Comparison of ENCODE assay signal across 11 mouse cellular contexts in genomic region chr10:39522857-39523614, GRCm38 (mm10).
DNase-seq lines count a peak whose midpoint lies in the region; ATAC-seq lines count a peak whose summit lies in the region.
"Had no signal": no experiment of that assay in that cellular context is flagged by ENCODE, and none has a peak within 500 bp of the region (broad histone marks: within the 10 kb centered on the region; RNA-seq: fewer than 3 reads in every experiment).

No protein-coding gene starts in this region.

- no peak overlapping the region for H3K4me3 ChIP-seq in kidney, embryonic 16.5 days (ENCODE audit: low read length)
- no peak overlapping the region for H3K4me3 ChIP-seq in embryonic facial prominence, embryonic 14.5 days (ENCODE audit: low read depth, low read length)
- no peak overlapping the region for H3K4me3 ChIP-seq in hindbrain, embryonic 16.5 days (ENCODE audit: low read length)
- H3K4me3 ChIP-seq in midbrain, embryonic 16.5 days (ENCODE audit: low read depth, low read length), result no peak overlapping the region
- H3K4me3 ChIP-seq: layer of hippocampus, adult 2 months had no signal

- DNase-seq in kidney, postnatal 25 days, result no peak
- DNase-seq in embryonic facial prominence, embryonic 14.5 days (ENCODE audit: low spot score), result peak; percentile 82
- no peak for DNase-seq in spleen, postnatal 14 days (ENCODE audit: low spot score in 2 of 2)
- DNase-seq in thymus, postnatal 10 days (ENCODE audit: low spot score in 2 of 2), result no peak
- DNase-seq: cerebellum, postnatal 10 days; lung, adult 18-20 months; retina, postnatal 1 day had no signal

- H3K9ac ChIP-seq in kidney, embryonic 16.5 days (replicated peaks; ENCODE audit: low read length), result no peak overlapping the region
- peak overlapping the region; percentile 19; the same call in 1 of the 2 replicates for H3K9ac ChIP-seq in embryonic facial prominence, embryonic 14.5 days (ENCODE audit: low read depth, low read length)
- no peak overlapping the region for H3K9ac ChIP-seq in hindbrain, embryonic 16.5 days (ENCODE audit: low read depth, low read length)
- no peak overlapping the region; the same call in 1 of the 2 replicates for H3K9ac ChIP-seq in midbrain, embryonic 16.5 days (ENCODE audit: low read depth, low read length)

- H3K9me3 ChIP-seq in kidney, embryonic 16.5 days (ENCODE audit: low read length), result no peaks in the 10 kb centered on the region
- H3K9me3 ChIP-seq in embryonic facial prominence, embryonic 14.5 days (ENCODE audit: control insufficient read depth, low read length), result no peaks in the 10 kb centered on the region
- no peaks in the 10 kb centered on the region for H3K9me3 ChIP-seq in hindbrain, embryonic 16.5 days (ENCODE audit: control insufficient read depth, low read length)
- no peaks in the 10 kb centered on the region for H3K9me3 ChIP-seq in midbrain, embryonic 16.5 days (replicated peaks; ENCODE audit: control insufficient read depth, low read length, poor library complexity, severe bottlenecking)

- 0 out of 2 replicates have a peak overlapping the region, but pooled peaks have one; percentile 12 for H3K27ac ChIP-seq in kidney, embryonic 16.5 days (ENCODE audit: low read length)
- H3K27ac ChIP-seq in embryonic facial prominence, embryonic 14.5 days (replicated peaks; ENCODE audit: low read depth, low read length), result peak overlapping the region; percentile 72
- H3K27ac ChIP-seq in hindbrain, embryonic 16.5 days (ENCODE audit: low read depth, low read length), result 0 out of 2 replicates have a peak overlapping the region, but pooled peaks have one; percentile 5
- H3K27ac ChIP-seq in midbrain, embryonic 16.5 days (ENCODE audit: low read length), result 0 out of 2 replicates have a peak overlapping the region, but pooled peaks have one; percentile 24
- H3K27ac ChIP-seq: layer of hippocampus, adult 2 months had no signal

- 57% methylated on average over 11 of the region's 11 CpGs for WGBS in kidney, embryonic 16.5 days
- WGBS in embryonic facial prominence, embryonic 14.5 days, result 42% methylated on average over 11 of the region's 11 CpGs
- WGBS in hindbrain, embryonic 16.5 days, result 57% methylated on average over 11 of the region's 11 CpGs
- 36% methylated on average over 11 of the region's 11 CpGs for WGBS in midbrain, embryonic 16.5 days

- ATAC-seq in kidney, embryonic 16.5 days (ENCODE audit: low FRiP score, low TSS enrichment), result no peak
- ATAC-seq in embryonic facial prominence, embryonic 14.5 days (ENCODE audit: low read depth), result peak; percentile 28; the same call in 1 of the 2 replicates
- no peak for ATAC-seq in hindbrain, embryonic 16.5 days
- ATAC-seq in midbrain, embryonic 16.5 days, result no peak

- peaks cover 42% of the 10 kb centered on the region for H3K4me1 ChIP-seq in kidney, embryonic 16.5 days (ENCODE audit: insufficient read depth, low read length)
- H3K4me1 ChIP-seq in embryonic facial prominence, embryonic 14.5 days (ENCODE audit: control insufficient read depth, insufficient read depth, low read length), result peaks cover 50% of the 10 kb centered on the region
- H3K4me1 ChIP-seq in hindbrain, embryonic 16.5 days (ENCODE audit: control insufficient read depth, insufficient read depth, low read depth, low read length), result peaks cover 24% of the 10 kb centered on the region
- peaks cover 36% of the 10 kb centered on the region for H3K4me1 ChIP-seq in midbrain, embryonic 16.5 days (ENCODE audit: control insufficient read depth, insufficient read depth, low read length)

- H3K4me2 ChIP-seq in kidney, embryonic 16.5 days (replicated peaks; ENCODE audit: low read depth, low read length), result no peak overlapping the region
- H3K4me2 ChIP-seq in embryonic facial prominence, embryonic 14.5 days (ENCODE audit: low read depth, low read length), result no peak overlapping the region
- H3K4me2 ChIP-seq in hindbrain, embryonic 16.5 days (ENCODE audit: low read length), result no peak overlapping the region
- H3K4me2 ChIP-seq in midbrain, embryonic 16.5 days (ENCODE audit: low read length), result no peak overlapping the region

- H3K36me3 ChIP-seq in kidney, embryonic 16.5 days (ENCODE audit: insufficient read depth, low read length), result peaks cover 5% of the 10 kb centered on the region; the same call in 1 of the 2 replicates
- peaks cover 21% of the 10 kb centered on the region; the same call in 1 of the 2 replicates for H3K36me3 ChIP-seq in embryonic facial prominence, embryonic 14.5 days (ENCODE audit: control insufficient read depth, insufficient read depth, low read length)
- H3K36me3 ChIP-seq in hindbrain, embryonic 16.5 days (ENCODE audit: control insufficient read depth, insufficient read depth, low read length), result no peaks in the 10 kb centered on the region
- H3K36me3 ChIP-seq in midbrain, embryonic 16.5 days (ENCODE audit: control insufficient read depth, insufficient read depth, low read length), result no peaks in the 10 kb centered on the region

- no peaks in the 10 kb centered on the region for H3K27me3 ChIP-seq in kidney, embryonic 16.5 days (ENCODE audit: insufficient read depth, low read length)
- no peaks in the 10 kb centered on the region for H3K27me3 ChIP-seq in embryonic facial prominence, embryonic 14.5 days (replicated peaks; ENCODE audit: control insufficient read depth, insufficient read depth, low read length)
- no peaks in the 10 kb centered on the region for H3K27me3 ChIP-seq in hindbrain, embryonic 16.5 days (replicated peaks; ENCODE audit: control insufficient read depth, insufficient read depth, low read length)
- H3K27me3 ChIP-seq in midbrain, embryonic 16.5 days (ENCODE audit: control insufficient read depth, insufficient read depth, low read depth, low read length), result no peaks in the 10 kb centered on the region

Comparison
In these comparisons a context has a peak if more than half of its experiments do, and no peak if none do; other contexts are left out.
1. H3K27ac ChIP-seq: peak in every context shown above with its lines; median percentile 72 in embryonic facial prominence, embryonic 14.5 days; 24 in midbrain, embryonic 16.5 days; 12 in kidney, embryonic 16.5 days; 5 in hindbrain, embryonic 16.5 days.